Mouse (Mus musculus) mouse trophoblast stem cell (cell line): Measurements from ENCODE around the gene Ckap4.

ENCODE experiments used
- in situ Hi-C, 2 experiments: fragments of 300-500 bp; cut with MseI, MboI; formaldehyde crosslinking; loops; 2 replicates in 1 of 2; 3 replicates in 1 of 2; pipeline ENCODE4 v1.15.1; 2025

Ckap4 gene

DNA sequence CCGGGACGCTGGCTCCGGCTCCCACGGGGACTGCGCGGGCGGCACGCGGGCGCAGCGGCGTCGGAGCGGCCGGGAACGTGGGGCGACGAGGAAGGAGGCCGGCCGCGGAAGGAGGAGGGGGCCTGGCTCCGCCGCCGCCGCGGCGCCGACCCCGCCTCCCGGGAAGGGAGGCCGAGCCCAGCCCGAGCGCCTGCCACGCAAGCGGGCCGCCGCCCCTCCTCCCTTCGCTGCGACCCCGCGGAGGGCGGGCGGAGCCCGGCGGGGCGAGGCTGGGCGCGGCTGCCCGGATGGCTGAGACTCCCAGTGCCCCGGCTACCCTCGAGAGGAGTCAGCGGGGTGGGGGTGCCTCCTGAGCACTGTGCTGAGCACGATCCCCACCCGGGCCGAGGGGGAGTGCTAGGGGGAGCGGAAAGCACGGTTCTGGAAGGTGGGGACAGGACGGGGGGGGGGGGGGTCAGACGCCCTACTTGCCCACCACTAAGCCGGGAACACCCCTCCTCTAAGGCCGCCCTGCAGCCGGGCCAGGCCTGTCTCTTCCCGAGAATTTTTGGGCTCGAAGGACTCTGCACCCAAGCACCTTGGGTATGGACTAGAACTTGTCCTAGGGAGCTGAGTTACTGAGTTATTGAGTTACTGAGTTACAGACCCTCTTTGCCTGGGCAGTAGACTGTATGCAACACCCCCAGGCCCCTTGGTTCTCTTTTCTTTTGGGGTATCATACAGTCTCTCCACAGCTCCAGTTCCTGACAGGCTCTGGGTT lies at the start of gene Ckap4:
Gene Ckap4, minus strand, starts transcription at position 151 of the 760 bp plus-strand sequence.
- in situ Hi-C loops: no loop called here

DNA sequence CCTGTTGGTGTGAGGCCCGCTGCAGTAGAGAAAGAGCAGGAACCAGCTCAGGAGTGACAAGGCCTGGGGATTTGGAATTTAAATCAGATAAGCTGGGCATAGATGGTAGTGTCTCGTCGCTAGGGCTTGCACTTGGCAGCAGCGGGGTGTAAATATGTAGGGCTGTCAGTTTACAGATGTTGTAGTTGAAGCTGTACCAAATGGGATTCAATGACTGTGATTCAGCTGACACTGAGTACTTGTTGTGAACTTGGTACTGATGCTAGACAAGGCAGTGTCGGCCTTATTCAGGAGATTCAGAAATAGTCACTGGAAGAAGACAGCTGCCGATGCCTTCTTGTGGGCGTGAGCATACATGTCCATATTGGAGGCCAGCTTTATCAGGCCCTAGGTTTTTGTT lies 48.4 kb upstream of the Ckap4 start:
- in situ Hi-C loops: no loop called here

DNA sequence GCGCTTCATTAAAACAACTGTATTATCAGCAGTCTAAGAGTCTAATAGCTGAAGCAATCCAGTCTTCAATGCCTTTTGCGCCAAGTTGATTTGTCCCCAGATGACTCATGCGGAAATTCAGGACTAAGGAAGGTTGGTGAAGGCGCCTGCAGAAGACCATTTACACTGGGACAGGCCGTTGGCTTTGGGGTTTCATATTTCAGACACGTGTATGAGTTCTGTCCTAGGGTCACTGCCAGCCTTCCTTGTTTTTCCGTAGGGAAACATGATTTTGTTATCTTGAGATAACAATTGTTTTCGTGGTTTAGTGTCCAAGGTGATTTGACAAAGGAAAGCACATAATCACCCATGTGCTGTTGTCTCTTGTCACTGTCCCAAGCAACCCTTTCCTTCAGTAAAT lies 47.3 kb upstream of the Ckap4 start:
- in situ Hi-C loops: no loop called here

DNA sequence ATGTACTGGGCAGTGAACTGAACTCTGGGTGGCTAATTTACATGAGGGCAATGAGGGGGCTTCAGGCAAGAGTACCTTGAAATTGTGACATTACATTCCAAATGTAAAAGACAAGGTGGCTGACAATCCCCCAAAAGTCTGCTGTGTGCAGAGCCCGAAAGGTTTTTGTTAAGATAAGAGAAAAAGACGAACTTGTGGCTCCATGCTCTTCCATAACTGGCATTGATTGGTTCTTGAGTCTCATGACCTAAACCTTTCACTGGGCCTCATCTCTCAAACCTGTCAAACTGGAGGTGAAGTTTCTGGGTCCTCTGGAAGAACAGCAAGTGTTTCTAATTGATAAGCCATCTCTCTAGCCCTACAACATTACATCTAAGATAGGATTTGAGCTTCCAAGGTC lies 45.7 kb upstream of the Ckap4 start:
- in situ Hi-C loops: no loop called here

DNA sequence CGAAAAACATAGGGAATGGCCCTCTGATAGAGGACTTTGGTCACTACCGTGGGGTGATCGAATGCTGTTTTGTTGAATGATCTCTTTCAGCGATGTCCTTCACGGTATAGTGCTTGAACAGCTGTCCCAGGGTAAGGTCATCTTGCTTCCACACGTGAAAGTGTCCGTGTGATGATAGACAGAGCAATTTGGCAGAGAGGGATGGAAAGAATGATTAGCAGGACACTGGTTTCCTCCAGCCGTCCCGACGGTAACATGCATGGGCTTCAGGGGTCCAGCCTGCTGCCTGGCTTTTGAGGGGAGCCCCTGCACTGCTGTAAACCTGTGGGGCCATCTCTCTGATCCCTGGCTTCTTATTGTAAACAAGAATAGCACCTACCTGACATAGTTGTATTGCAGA lies 44.9 kb upstream of the Ckap4 start:
- in situ Hi-C loops: no loop called here

DNA sequence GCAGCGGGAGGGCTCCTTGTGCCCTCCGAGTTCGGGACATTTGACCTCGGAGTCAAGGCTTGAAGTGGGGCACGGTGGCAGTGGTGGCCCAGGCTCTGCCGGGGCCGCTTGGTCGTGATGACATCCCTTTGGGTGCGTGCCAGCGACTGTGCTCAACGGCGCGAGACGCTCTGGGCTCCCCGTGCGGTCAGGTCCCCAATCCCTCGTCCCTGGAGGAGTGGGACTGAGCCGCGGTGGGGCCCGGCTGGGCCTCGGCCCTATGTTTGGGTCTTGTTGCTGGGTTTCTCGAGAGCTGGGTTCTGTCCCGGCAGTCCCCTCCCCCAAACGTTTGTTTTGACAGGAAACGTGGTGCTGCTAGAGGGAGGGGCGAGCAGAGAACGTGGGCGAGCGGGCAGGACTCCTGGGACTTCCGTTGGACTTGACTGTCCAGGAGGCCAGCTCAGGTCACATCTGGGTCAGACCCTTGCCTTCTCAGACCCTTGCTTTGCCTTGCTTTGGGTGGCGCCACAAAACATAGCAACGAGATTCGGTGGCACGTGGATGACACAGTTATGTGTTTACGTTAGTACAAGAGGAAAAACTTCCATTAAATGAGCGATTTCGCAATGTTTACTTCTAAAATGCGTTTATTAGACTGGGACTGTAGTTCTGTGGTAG lies 43.3 kb upstream of the Ckap4 start:
- in situ Hi-C loops: no loop called here

DNA sequence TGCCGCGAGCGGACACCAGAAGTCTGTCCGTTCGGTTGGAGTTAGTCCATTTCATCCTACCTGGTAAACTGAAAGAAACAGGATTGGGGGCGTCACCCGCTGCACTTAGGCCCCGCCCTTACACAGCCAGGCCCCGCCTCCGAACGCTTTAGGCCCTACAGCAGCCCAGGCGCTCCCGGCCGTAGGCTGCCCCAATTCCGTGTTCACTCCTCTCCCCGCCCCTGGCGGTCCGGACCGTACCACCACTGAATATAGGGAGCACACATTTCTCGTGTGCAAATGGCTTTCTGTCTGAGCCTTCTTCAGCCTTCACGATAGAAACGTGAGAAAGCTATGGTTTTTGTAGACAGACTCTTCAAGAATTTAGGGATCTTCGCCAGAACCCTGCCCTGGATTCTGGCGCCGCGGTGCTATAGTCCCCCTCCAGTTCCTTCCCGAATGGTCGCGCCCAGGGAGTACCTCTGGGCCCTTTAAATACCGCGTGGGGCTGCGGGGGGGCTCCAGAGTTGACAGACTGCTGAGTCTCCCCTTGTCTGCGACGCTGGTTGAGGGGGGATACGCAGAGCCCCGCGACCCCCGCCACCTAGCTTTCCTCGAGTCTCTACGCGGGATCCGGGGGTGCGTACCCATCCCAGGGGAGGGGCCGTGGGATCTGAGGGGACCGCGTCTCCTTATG lies 42.7 kb upstream of the Ckap4 start, which contains the start of gene Tcp11l2:
Gene Tcp11l2, plus strand, starts transcription at position 232 of the 676 bp plus-strand sequence.
- in situ Hi-C loops: no loop called here

DNA sequence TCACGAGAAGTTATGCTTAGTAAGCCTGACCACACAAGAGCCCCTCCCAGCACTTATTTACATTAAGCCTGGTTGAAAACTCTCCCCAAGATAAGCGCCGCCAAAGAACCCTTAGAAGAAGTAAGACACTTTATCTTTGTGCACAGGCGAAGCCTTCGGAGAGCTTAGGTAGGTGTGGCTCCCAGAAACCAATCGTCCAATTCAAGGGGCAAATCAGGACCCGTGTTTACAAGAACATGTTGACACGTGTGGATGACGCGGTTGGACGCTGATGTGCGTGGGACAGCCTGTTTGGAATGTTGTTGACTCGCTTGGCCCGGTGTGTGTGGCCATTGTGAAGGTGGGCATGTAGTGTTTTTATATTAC lies 42.1 kb upstream of the Ckap4 start:
- in situ Hi-C loops: no loop called here

DNA sequence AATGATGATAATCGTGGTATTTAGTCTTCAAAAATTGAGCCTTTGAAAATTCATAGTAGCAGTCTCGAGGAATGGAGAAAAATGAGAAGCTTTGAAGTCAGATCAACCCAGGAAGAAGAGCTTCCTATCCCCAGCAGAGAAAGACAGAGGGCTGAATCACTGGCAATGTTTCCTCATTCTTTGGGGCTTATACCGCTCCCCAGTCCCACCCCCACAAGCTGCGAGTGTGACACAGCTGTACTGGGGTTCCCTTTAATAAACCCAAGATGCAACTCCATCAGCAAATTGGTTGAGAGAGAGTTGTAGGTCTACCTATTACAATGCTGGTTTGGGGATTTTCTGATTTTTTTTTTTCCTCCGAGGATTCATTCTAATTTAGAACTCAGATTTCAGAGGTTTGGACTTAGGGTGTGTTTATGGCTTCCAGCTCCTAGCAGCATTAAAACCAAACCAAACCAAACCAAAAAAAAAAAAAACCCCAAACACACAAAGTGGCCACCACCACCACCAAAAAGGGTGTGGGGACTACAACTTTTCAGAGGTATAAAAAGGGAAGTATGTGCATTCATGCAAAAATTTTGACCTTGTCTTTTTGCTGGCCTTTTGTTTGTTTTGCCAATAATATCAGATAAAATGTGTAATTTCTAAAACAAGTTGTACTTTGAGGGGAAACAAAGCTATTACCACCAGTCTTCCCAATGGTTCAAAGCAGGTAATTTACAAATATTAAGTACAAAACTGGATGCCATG lies 40.0 kb upstream of the Ckap4 start:
- in situ Hi-C loops: no loop called here

DNA sequence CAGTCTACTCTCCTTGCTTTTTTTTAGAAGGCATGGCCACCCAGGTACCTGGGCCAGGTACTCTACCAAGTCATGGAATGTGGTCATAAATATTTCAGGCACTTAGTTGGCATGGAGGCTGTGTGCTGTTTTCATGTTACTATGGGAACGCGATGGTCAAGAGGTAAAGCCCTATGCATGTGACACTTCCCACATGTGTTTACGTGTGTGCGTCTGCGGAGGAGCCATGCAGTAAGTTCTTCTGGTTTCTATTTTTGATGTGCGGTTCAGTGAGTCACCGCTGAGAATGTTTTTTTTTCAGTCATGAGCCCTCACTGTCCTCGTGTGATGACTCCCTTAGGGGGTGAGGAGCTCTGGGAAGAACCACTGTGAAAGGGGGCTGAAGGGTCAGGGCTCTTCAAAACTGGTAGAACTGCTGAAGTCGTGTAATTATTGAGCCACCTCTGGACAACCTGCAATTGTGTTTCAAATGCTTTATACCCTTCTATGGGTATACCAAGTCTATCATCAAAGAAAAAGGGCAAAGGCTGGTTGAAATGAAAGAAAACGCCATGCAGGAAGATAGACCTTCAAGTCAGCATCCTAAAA lies 37.3 kb upstream of the Ckap4 start:
- in situ Hi-C loops: no loop called here

DNA sequence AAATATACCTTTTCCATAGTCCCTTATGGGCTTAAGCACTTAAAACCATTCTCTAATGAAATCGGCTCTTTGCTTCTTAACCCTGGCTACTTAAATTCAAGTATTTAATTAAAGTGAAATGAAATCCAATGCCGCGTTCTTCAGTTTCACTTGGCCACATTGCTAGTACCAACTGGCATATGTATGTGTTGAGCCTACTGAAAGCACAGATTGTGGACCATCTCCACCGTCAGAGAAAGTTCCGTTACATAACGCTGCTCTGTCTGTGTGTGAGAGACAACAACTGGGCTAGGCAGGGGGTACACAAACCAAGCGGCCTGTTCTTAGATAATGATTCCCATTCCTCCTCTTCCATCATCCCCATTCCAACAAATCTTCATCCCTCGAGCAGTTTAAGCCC lies 30.6 kb upstream of the Ckap4 start:
- in situ Hi-C loops: no loop called here

DNA sequence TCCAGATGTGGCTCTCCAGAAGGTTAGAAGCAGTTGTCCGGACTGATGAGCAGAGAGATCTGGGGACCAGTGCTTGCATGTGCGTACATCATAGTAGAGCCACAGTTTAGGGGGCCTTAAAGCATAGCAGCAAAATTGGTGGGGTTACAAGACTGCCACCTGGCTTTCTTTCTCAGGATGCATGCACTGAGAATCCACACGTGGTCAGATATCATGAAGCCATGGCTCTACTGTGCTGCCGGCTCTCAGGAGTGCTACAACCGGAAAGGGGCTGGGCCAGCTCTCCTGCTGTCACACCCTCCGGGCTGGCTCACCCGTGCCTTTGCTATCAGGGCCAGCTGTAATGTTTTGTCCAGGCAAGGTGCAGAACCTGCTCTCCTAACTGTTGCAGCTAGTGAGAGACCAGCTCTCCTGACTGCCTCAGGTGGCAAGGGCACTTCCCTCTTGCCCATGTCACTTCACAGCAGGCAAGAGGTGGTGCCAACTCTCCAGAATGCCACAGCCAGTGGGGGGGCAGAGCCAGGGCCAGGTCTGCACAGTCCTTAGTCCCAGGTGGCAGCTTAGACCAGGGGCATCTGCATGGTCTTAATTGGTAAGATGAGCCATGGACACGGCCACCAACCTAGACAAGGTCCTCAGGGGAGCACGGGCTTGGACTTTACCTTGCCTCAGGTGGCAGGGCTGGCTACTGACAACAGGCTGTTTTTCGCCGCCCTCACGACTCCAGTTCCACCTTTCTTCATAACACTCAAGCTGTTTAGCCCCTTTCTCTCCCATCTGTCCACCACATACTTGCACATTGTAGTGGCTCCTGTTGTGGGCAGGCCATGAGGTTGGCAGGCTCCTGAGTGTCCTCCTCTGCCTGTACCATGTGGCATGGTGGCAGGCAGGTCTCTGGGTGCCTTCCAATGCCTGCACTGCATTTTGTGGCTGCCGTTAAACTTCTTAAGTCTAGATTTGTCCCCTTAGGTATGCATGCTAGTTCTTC lies 29.0 kb upstream of the Ckap4 start:
- in situ Hi-C loops: no loop called here

DNA sequence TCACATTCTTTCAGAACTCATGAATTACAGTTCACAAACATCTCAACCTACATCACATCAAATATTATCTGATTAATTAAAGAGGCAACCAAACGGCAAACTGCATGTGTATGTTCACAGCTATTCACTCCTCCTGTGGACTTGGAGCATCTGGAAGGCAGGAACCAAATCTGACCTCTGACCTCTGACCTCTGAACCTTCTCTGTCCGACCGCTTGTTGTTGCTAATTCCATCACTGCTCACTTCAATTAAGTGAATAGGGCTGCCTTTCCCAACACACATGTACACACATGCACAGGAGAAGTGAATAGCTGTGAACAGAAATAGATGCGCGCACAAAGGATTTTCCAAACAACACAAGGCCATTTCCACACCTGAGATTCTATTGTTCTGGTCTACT lies 28.3 kb upstream of the Ckap4 start:
- in situ Hi-C loops: no loop called here

DNA sequence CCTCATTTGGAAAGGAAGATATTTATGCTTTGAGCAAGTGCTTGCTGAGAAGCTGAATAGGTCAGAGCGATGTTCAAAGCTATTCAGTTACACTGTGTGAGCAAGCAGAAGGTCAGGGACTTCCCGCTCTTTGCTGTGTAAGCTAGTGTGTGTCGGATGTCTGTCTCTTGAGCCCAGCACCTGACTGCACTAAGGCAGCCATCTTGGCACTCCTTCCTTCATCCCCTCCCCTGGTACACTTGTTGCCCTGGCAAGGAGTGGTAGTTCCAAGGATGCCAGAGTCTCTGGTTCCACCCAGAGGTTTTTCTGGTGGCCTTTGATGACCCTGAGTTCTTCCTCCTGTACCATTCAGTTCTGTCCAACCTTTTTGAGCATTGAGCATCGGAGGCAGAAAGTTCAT lies 26.1 kb upstream of the Ckap4 start:
- in situ Hi-C loops: loop anchor here in 1 of 2 experiments (5.0 kb wide), 1 partner anchor 43 kb away; no protein-coding TSS in a partner anchor

DNA sequence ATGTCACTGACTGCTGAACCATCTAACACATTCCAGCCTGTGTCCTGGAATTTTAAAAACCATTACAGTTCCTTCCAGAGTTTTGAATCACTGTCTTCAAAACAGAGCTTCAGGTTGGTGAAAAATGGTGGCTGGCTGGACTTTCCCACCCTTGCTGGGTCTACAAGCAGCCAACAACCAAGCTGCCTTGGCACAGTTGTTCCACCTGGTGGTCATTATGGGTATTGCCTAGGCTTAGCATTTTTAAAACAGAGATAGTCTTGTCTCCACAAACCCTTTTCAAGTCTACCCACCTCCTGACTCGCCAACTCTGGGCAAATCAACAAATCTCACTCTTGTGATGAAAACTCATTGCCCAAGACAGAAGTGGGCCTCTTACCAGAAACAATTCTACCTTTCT lies 24.6 kb upstream of the Ckap4 start:
- in situ Hi-C loops: loop anchor here in 1 of 2 experiments (5.0 kb wide), 1 partner anchor 41 kb away; no protein-coding TSS in a partner anchor

DNA sequence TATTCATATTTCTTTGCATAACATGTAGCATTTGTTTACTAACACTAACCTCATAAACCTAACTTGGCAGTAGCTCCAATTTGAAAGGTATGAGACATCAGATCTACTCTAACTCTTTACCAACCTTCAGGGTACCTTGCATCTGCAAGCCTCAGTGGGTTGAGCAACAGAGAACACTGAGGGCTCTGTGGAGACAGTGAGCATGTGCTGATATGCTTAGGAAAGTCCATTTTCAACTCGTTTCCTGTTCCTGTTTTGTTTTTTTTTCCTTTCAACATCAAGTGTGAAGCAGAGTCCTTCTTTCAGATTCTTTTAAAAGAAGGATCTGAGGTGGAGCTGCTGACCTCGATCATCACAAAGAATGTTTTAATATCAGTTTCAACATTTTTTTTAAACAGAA lies 22.3 kb upstream of the Ckap4 start:
- in situ Hi-C loops: loop anchor here in 1 of 2 experiments (5.0 kb wide), 1 partner anchor 39 kb away; no protein-coding TSS in a partner anchor

DNA sequence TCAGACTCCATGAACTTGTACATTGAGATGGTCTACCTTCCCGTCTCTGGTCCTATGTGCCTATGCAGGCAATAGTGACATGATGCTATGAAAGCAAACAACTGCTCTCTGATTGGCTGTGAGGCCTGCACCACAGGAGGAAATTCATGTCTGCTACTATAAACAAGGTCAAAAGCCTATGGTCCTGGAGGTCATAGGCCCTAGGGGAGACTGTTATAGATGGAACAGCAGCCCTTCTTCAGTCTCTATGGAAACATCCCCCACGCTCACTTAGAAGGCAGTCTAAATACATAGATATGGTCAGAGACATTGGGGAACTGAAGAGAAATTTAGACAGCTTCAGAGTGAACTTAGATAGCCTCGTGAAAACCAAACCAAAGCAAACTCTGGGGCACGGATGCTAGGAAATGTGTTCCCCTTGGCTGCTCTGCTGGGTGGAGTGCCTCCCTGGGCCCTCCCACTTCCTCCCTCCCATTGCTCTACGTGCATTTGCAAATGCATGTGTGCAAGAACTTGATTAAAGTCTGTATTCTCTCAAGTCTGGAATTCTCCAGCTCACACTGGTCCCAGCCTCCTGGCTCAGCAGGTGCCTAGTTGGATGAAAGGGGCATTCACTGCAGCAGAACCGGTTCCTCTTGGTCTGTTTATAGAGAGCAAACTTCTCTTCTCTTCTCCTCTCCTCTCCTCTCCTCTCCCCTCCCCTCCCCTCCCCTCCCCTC lies 20.6 kb upstream of the Ckap4 start:
- in situ Hi-C loops: loop anchor here in 1 of 2 experiments (5.0 kb wide), 1 partner anchor 37 kb away; no protein-coding TSS in a partner anchor

DNA sequence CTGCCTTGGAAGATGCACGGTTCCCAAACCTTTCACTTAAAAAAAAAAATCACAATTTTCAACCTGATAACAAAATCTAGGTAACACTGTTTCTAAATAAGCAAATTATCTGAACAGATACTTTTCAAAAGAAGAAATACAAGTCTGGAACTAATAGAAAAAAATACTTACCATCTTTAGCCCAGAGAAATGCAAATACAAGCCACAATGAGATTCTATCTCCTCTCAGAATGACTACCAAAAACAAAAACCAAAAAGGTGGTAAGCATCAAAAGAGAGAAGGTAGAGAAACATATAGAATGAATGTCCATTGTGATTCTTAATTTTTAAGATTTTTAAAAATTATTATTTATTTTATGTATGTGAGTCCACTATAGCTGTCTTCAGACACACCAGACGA lies 18.6 kb upstream of the Ckap4 start:
- in situ Hi-C loops: no loop called here

DNA sequence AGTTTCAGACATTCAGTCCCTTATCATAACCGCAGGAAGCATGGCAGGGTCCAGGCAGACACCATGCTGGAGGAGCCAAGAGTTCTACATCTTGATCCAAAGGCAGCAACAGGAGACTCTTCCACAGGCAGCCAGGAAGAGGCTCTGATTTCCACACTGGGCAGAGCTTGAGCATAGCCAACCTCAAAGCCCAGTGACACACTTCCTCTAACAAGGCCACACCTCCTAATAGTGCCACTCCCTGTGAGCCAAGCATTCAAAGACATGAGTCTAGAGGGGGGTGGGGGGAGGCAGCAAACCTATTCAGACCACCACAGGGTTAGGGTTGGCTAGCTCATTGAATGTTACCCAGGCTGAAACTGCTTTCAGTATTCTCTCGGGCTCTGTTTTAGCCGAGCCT lies 18.0 kb upstream of the Ckap4 start:
- in situ Hi-C loops: no loop called here

DNA sequence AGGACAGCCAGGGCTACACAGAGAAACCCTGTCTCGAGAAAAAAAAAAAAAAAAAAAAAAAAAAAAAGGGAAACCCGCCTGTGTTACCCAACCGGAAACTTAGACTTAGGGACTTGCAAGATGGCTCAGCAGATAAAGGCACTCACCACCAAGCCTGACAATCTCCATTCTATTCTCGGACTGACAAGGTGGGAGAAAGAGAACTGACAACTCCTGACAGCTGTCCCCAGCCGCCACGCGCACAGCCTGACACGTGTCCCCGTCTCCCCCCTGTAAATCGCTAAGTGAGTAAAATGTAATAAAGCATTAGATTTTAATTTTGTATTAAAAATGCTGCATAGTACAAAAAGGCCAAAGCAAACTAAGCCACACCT lies 16.0 kb upstream of the Ckap4 start:
- in situ Hi-C loops: no loop called here
